In genomic region chr10:56795396-56795795, GRCm38 (mm10) we compare ENCODE assay signal across 13 mouse cellular contexts.
DNase-seq lines count a peak whose midpoint lies in the region; ATAC-seq lines count a peak whose summit lies in the region.
"Had no signal": no experiment of that assay in that cellular context is flagged by ENCODE, and none has a peak within 500 bp of the region (broad histone marks: within the 10 kb centered on the region; RNA-seq: fewer than 3 reads in every experiment).

No protein-coding gene starts in this region.

- H3K9me3 ChIP-seq in hindbrain, embryonic 11.5 days (ENCODE audit: control insufficient read depth, low read length) = no peaks in the 10 kb centered on the region
- H3K9me3 ChIP-seq in hindbrain, embryonic 13.5 days = no peaks in the 10 kb centered on the region
- H3K9me3 ChIP-seq in midbrain, embryonic 15.5 days = no peaks in the 10 kb centered on the region
- H3K9me3 ChIP-seq: neural tube, embryonic 12.5 days had no signal

- H3K4me1 ChIP-seq in hindbrain, embryonic 11.5 days (replicated peaks; ENCODE audit: control insufficient read depth, insufficient read depth, low read length) = no peaks in the 10 kb centered on the region
- H3K4me1 ChIP-seq in hindbrain, embryonic 13.5 days (replicated peaks) = no peaks in the 10 kb centered on the region
- H3K4me1 ChIP-seq in midbrain, embryonic 15.5 days = no peaks in the 10 kb centered on the region
- H3K4me1 ChIP-seq: neural tube, embryonic 12.5 days had no signal

- H3K9ac ChIP-seq in hindbrain, embryonic 11.5 days (ENCODE audit: low read depth, low read length) = no peak overlapping the region
- no peak overlapping the region for H3K9ac ChIP-seq in hindbrain, embryonic 13.5 days
- no peak overlapping the region for H3K9ac ChIP-seq in midbrain, embryonic 15.5 days
- H3K9ac ChIP-seq: neural tube, embryonic 12.5 days had no signal

- no peaks in the 10 kb centered on the region for H3K36me3 ChIP-seq in hindbrain, embryonic 11.5 days (ENCODE audit: control insufficient read depth, insufficient read depth, low read length)
- H3K36me3 ChIP-seq in hindbrain, embryonic 13.5 days = no peaks in the 10 kb centered on the region
- H3K36me3 ChIP-seq in midbrain, embryonic 15.5 days (replicated peaks) = no peaks in the 10 kb centered on the region
- H3K36me3 ChIP-seq: neural tube, embryonic 12.5 days had no signal

- no peak for ATAC-seq in hindbrain, embryonic 11.5 days (ENCODE audit: low FRiP score)
- no peak for ATAC-seq in hindbrain, embryonic 13.5 days (ENCODE audit: low FRiP score)
- peak; percentile 77 for ATAC-seq in granulocyte monocyte progenitor cell, adult 5-6 weeks (replicated peaks; ENCODE audit: poor library complexity, severe bottlenecking)
- ATAC-seq in midbrain, embryonic 15.5 days (replicated peaks) = 0 out of 2 replicates have a peak, but pooled peaks have one; percentile 37

- 35% methylated on average over 3 of the region's 3 CpGs for WGBS in hindbrain, embryonic 11.5 days
- 27% methylated on average over 3 of the region's 3 CpGs for WGBS in hindbrain, embryonic 13.5 days
- 31% methylated on average over 3 of the region's 3 CpGs for WGBS in midbrain, embryonic 15.5 days

- no peak overlapping the region for H3K4me3 ChIP-seq in hindbrain, embryonic 11.5 days (ENCODE audit: low read depth, low read length)
- H3K4me3 ChIP-seq in hindbrain, embryonic 13.5 days = no peak overlapping the region
- no peak overlapping the region for H3K4me3 ChIP-seq in midbrain, embryonic 15.5 days
- H3K4me3 ChIP-seq: neural tube, embryonic 12.5 days had no signal

- DNase-seq in hindbrain, embryonic 11.5 days (ENCODE audit: low spot score) = peak; percentile 14
- DNase-seq in ZHBTc4 (ENCODE audit: low read depth, low spot score) = peak; percentile 86
- no peak for DNase-seq in layer of hippocampus, adult 9-10 months (ENCODE audit: low spot score)
- no peak for DNase-seq in T-cell, adult 2 months (ENCODE audit: low spot score)
- no peak for DNase-seq in gastrocnemius, adult 18-20 months (ENCODE audit: low spot score)
- DNase-seq: adrenal gland, postnatal 25 days; cerebellum, adult 8-10 months; kidney, adult 9 months; right cerebral cortex, adult 18-20 months had no signal

- H3K27ac ChIP-seq in hindbrain, embryonic 11.5 days (ENCODE audit: low read depth, low read length) = no peak overlapping the region
- no peak overlapping the region for H3K27ac ChIP-seq in hindbrain, embryonic 13.5 days
- no peak overlapping the region for H3K27ac ChIP-seq in midbrain, embryonic 15.5 days
- H3K27ac ChIP-seq: neural tube, embryonic 12.5 days had no signal

- no peak overlapping the region for H3K4me2 ChIP-seq in hindbrain, embryonic 11.5 days (replicated peaks; ENCODE audit: low read depth, low read length)
- no peak overlapping the region for H3K4me2 ChIP-seq in hindbrain, embryonic 13.5 days
- no peak overlapping the region for H3K4me2 ChIP-seq in midbrain, embryonic 15.5 days
- H3K4me2 ChIP-seq: neural tube, embryonic 12.5 days had no signal

- H3K27me3 ChIP-seq in hindbrain, embryonic 11.5 days (ENCODE audit: control insufficient read depth, insufficient read depth, low read length) = no peaks in the 10 kb centered on the region
- H3K27me3 ChIP-seq in hindbrain, embryonic 13.5 days = no peaks in the 10 kb centered on the region
- no peaks in the 10 kb centered on the region for H3K27me3 ChIP-seq in midbrain, embryonic 15.5 days (replicated peaks)
- H3K27me3 ChIP-seq: neural tube, embryonic 12.5 days had no signal

Comparison
In these comparisons a context has a peak if more than half of its experiments do, and no peak if none do; other contexts are left out.
1. ATAC-seq: peak in granulocyte monocyte progenitor cell, adult 5-6 weeks (single experiment) and midbrain, embryonic 15.5 days (single experiment); none in hindbrain, embryonic 11.5 days (single experiment) and hindbrain, embryonic 13.5 days (single experiment).
2. DNase-seq: peak in hindbrain, embryonic 11.5 days (single experiment) and ZHBTc4 (single experiment); none in layer of hippocampus, adult 9-10 months (single experiment), T-cell, adult 2 months (single experiment) and gastrocnemius, adult 18-20 months (single experiment).